Mouse (Mus musculus) embryonic stem cell, embryonic (primary cell): ENCODE results near the gene Hk3.

ENCODE experiments used
- CTCF ChIA-PET, 4 experiments: fragments of 300-600 bp in 2 of 4; fragments of 350-600 bp in 2 of 4; sonication (Branson Sonifier 250); formaldehyde crosslinking; loops; one replicate each; lab custom pipeline; 2022; ENCODE audit warnings: inconsistent platforms in 2 of 4; lab: Charles Lee
- POLR2A ChIA-PET, 4 experiments: fragments of 300-600 bp in 2 of 4; fragments of 350-600 bp in 2 of 4; sonication (Branson Sonifier 250); formaldehyde crosslinking; loops; one replicate each; lab custom pipeline; 2022; ENCODE audit warnings: antibody characterized with exemption in 4 of 4, inconsistent platforms in 1 of 4; lab: Charles Lee

The Hk3 gene

DNA sequence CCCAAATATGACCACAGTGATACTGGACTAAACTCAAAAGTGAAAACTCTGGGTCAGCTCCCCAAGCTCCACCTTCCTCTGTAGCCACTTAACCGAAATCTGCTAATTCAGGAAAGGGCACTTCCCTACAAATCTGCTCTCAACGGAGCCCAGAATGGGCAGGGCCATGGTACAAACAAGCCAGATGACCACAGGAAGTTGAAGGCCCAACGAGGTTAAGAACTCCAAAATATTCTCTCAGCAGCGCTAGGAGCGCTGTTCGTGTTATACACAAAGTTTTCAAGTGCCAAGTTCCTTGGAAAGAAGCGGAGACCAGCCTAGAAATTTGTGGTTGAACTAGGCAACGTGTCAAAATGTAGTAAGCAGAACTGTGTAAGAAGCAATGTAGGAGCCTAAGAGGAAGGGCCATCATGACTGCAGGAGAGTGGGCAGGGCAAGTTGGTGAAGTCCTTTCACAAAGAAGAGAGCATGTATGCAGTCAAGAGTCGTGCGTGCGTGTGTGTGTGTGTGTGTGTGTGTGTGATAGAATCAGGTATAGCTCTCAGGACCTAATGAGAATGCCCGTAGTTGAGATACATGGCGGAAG is at the start of gene Hk3:
Gene Hk3 (minus strand): TSS at position 192 of the 586 bp plus-strand sequence.
- CTCF ChIA-PET = interaction anchor here (0.6 to 2.4 kb wide), 9 partner anchors 13 to 508 kb away, joined by 3 to 8 read pairs (median 3); partner anchors contain the start of gene Dok3 (in 1 of the 4)
- POLR2A ChIA-PET = interaction anchor here in 2 of 4 experiments (0.7 to 1.9 kb wide), 9 partner anchors 8 to 236 kb away, joined by 3 to 9 read pairs (median 3); partner anchors contain the start of gene Zfp346 (in 1 of the 2)

DNA sequence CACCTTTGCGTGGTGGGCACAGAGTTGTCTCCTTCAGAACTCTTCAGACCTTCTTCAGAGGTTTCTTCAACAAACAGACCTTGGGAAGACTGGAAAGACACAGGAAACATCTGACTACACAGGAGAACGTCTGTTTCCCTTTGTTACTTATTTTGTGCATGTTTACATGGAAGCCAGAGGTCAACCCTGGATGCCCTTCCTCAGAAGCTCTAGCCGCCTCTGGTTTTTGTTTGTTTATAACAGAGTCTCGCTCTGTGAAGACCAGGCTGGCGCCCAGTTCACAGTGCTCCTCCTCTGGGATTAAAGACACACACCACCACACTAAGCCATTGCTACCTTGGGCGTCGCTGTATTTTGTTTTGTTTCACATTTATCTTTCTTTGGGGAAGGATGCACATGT is 48.5 kb upstream of the Hk3 start:
- POLR2A ChIA-PET = interaction anchor here in 1 of 4 experiments (1.1 kb wide), 1 partner anchor 36 kb away, joined by 3 read pairs; no protein-coding TSS in a partner anchor
- CTCF ChIA-PET = interaction anchor here in 3 of 4 experiments (0.5 to 3.3 kb wide), 3 partner anchors 117 to 294 kb away, joined by 5 to 12 read pairs (median 11); no protein-coding TSS in a partner anchor

DNA sequence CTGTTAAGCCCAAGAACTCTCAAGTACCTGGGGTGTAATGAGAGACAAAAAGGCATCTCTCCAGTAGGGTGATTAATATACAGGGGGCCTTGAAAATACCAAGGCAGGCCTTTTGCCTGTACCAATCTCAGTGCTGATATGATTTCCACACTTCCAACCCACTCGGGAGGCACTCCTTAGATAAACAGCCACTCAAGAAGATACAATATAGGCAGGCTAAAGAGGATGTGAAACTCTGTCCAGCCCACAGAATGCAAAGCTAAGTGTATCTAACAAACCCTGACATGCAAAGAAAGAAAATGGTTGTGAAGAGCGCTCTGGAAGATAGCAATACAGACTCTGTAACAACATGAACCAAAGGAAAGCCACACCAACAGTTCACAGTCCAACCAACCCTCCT is 42.1 kb upstream of the Hk3 start:
- ChIA-PET CTCF (interaction anchor here in 1 of 4 experiments (0.6 kb wide), 1 partner anchor 173 kb away, joined by 3 read pairs; no protein-coding TSS in a partner anchor), POLR2A (interaction anchor here in 1 of 4 experiments (0.6 to 1.3 kb wide), 3 partner anchors 9 to 622 kb away, joined by 3 to 5 read pairs (median 4); no protein-coding TSS in a partner anchor)

DNA sequence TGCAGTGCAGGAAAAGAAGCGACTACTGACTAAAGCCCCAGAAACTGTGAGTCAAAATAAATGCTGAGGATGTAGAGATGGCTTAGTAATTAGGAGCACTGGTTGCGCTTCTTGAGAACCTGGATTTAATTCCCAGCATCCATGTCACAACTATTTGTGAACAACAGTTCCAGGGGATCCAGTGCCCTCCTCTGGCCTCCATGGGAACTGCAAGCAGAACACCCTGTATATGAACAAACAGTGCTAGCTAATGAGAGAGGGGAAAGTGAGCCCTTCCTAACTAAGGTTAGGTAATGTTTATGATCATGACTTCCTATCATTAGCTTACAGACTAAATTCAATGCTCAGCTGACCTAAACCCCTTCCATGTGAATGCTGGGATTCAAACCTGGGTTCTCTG is 36.9 kb upstream of the Hk3 start:
- CTCF ChIA-PET = interaction anchor here (0.6 to 1.9 kb wide), 11 partner anchors 12 to 292 kb away, joined by 3 to 19 read pairs (median 4); partner anchors contain the start of genes Sncb (in 1 of the 4) and Tspan17 (in 1 of the 4)
- POLR2A ChIA-PET = interaction anchor here in 1 of 4 experiments (0.8 kb wide), 1 partner anchor 259 kb away, joined by 3 read pairs; no protein-coding TSS in a partner anchor

DNA sequence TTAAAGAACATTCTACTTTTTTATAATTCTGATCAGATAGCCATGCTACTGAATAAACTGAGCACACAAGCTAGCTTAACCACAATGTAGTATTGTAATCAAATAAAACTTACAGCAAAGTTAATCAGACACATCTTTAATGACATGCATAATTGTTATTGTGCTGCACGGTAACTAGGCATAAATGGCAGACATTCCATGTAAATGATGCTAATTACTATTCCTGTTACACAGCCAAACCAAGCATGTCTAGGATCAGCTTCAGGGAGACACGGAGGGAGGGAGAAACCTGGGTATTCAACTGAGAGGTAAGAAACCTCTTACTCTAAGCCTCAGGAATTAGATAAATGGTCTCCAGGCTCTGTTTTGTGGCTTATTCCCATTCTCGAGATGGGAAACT is 26.5 kb upstream of the Hk3 start:
- ChIA-PET CTCF (no interaction called here), POLR2A (no interaction called here)

DNA sequence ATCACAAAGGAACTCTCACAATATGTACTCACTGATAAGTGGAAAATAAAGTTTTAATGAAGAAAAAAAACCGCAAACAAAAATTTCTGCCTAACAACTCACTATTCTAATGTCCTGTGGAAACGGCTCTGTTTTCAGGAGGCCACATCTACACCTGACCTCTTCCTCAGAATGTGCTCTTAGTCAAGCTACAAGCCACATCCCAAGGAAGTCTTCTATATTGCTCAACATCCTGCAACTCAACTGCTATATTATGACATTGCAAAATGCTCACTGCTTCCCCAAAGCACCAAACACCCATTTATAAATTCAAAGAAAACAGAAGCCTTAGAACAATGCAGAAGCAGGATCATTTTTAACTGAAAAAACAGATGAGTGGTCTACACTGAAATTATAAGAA is 18.8 kb upstream of the Hk3 start:
- ChIA-PET POLR2A (interaction anchor here in 1 of 4 experiments (1.5 kb wide), 1 partner anchor 18 kb away, joined by 3 read pairs; no protein-coding TSS in a partner anchor), CTCF (no interaction called here)

DNA sequence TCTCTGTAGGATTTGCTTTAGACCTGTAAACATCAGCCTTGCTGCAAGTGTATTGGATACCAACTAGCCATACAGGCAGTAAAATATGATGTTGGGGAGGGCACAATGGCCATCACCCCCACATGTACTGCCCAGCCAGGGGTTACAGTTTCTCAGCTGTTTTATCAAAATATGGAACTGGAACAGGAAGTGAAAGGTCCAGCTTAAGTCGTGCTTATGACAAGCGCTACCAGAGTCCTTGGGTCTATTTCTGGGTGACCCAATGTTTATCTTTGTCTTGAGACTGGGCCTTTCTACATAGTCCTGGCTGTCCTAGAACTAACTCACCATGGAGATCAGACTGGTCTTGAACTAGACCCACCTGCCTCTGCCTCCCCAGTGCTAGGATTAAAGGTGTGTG is 3.0 kb upstream of the Hk3 start:
- CTCF ChIA-PET = interaction anchor here in 1 of 4 experiments (0.5 kb wide), 1 partner anchor 200 kb away, joined by 7 read pairs; no protein-coding TSS in a partner anchor
- POLR2A ChIA-PET = no interaction called here

DNA sequence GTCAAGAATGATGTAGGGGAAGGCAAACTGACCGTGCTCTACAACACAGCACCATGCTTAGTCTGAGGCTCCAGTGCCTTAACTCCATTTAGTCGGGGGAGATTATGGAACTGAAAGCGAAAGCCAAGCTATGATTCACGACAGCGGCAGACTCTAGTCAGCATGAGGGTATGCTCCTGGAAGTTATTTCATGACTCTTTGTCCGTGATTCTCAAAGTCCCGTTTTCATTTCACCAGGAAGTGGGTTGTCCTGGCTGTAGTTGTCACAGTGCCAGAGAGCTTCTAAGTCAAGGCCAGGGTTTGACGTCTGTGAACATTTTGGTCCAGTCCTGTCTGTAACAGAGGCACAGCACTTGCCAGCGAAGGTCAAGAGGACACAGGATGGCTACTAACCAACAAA is 1.5 kb upstream of the Hk3 start:
- POLR2A ChIA-PET = interaction anchor here (0.8 to 1.9 kb wide), 13 partner anchors 8 to 240 kb away, joined by 3 to 9 read pairs (median 3); no protein-coding TSS in a partner anchor
- CTCF ChIA-PET = interaction anchor here in 3 of 4 experiments (0.5 to 2.4 kb wide), 10 partner anchors 11 to 230 kb away, joined by 3 to 8 read pairs (median 4); no protein-coding TSS in a partner anchor

DNA sequence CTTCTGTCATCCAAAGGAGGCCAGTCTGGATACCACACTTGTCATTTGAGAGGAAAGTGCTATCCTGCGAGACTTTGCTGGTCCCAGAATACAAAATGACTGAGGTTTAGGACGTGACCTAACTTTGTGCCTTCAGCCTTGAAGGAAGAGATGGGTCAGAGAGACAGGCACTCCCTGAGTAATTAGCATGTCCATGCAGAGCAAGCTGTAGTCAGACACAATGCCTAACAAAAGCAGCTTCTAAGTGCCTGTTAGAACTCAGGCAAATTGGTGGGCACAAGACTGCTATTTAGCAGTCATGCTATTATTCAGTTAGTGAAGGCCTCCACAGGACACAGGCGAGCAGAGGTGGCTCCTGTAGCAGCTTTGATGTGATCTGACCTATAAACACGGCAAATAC is 1.1 kb upstream of the Hk3 start:
- POLR2A ChIA-PET = interaction anchor here (0.5 to 1.9 kb wide), 20 partner anchors 9 to 1399 kb away, joined by 3 to 9 read pairs (median 3); partner anchors contain the start of gene Zfp346 (in 1 of the 4)
- CTCF ChIA-PET = interaction anchor here (0.5 to 2.4 kb wide), 17 partner anchors 10 to 863 kb away, joined by 3 to 8 read pairs (median 3); partner anchors contain the start of gene Dok3 (in 1 of the 4)

DNA sequence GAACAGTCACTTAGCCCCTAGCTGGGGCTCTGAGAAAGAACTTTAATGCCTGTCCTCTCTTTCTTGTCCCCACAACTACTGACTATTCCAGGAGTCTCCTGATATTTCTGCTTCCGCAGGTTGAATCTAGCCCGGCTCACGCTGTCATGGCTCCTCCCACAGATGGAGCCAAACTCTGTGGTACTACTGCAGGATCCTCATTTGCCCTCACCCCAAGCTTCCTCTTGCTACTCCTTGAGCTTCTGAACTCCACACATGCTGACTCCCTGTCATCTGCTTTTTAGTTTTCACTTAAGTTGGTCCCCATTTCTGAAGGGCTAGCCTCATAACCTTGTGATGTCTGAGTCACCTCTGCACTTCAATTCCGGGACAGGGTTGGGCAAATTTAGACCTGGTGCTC is 1.1 kb downstream of the Hk3 start:
- ChIA-PET CTCF (interaction anchor here in 2 of 4 experiments (1.1 to 1.5 kb wide), 3 partner anchors 176 to 220 kb away, joined by 3 to 7 read pairs (median 3); no protein-coding TSS in a partner anchor), POLR2A (no interaction called here)

DNA sequence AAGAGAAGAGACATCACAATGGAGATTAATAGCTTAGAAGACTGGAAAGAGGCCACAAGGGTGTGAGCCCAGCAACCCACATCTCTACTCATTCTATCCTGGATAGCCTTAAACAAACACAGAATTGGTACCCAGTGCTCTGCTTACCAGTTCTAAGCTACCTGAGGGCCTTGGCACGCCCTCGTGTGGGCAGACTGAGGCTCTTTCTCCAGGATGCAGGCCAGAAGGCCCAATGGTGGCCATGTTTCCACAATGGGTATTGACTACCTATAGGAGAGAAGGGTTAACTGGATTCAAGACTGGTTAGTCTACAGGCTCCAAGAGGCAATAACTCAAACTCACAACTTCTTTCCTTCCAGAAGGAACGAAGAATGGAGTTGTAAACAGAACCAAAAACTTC is 2.0 kb downstream of the Hk3 start:
- ChIA-PET POLR2A (interaction anchor here in 1 of 4 experiments (0.6 to 1.2 kb wide), 5 partner anchors 19 to 352 kb away, joined by 3 to 4 read pairs (median 4); partner anchors contain the start of gene Zfp346), CTCF (interaction anchor here in 3 of 4 experiments (0.6 to 2.0 kb wide), 11 partner anchors 10 to 224 kb away, joined by 3 to 12 read pairs (median 3); no protein-coding TSS in a partner anchor)

DNA sequence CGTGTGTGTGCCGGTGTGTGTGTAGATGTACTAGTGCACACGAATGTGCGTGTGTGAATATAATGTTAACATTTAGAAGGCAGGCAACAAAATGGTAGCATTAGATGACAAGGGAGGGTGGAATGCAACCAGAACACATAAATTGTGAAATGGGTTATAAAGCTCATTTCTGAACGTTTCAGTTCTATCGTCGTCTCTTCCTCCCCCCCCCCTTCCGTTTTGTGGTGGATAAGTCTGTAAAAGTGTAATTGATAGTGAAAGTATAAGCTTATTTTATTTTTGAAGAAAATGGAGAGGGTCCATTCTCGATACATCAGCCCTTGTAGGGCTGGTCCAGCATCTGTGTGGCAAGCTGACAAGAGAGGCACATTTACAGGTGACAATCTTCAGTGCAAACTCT is 2.5 kb downstream of the Hk3 start:
- ChIA-PET POLR2A (interaction anchor here in 1 of 4 experiments (0.6 to 1.2 kb wide), 5 partner anchors 18 to 222 kb away, joined by 3 to 4 read pairs (median 3); partner anchors contain the start of gene Zfp346), CTCF (interaction anchor here in 3 of 4 experiments (0.5 to 2.0 kb wide), 13 partner anchors 9 to 616 kb away, joined by 3 to 12 read pairs (median 3); partner anchors contain the start of gene Ddx46 (in 1 of the 3))

DNA sequence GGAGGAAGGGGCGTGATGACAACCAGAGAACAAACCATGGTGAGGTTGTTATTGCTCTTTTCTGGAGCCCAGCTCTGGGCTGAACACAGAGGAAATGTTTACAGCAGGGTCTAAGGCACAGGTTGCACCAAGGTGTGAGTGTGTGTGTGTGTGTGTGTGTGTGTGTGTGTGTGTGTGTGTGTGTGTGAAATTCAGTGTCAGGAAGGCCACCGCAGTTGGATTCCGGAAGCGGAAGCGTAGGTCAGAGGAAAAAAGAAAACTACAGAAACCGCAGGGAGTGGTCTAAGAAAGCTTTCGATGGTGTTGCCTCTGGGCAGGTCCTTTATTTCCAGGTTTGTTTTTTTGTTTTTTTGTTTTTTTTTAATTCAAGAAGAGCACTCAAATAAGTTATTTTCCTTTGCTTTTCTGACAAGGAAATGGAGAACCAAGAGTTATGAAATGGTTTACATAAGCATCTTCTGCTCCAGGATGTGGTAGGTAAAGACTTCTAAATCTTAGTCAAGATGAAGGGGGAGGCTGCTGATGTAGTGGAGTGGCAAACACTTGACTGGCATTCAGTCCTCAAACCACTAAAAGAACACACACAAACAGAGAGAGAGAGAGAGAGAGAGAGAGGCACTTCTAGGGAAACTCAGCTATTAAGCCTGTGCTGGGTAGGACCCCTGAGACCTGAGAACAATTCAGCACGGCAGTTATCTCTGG is 3.1 kb downstream of the Hk3 start:
- POLR2A ChIA-PET = interaction anchor here in 1 of 4 experiments (0.6 to 1.2 kb wide), 6 partner anchors 18 to 222 kb away, joined by 3 to 4 read pairs (median 3); partner anchors contain the start of gene Zfp346
- CTCF ChIA-PET = interaction anchor here in 3 of 4 experiments (0.5 to 2.0 kb wide), 13 partner anchors 9 to 617 kb away, joined by 3 to 12 read pairs (median 4); partner anchors contain the start of gene Ddx46 (in 1 of the 3)

DNA sequence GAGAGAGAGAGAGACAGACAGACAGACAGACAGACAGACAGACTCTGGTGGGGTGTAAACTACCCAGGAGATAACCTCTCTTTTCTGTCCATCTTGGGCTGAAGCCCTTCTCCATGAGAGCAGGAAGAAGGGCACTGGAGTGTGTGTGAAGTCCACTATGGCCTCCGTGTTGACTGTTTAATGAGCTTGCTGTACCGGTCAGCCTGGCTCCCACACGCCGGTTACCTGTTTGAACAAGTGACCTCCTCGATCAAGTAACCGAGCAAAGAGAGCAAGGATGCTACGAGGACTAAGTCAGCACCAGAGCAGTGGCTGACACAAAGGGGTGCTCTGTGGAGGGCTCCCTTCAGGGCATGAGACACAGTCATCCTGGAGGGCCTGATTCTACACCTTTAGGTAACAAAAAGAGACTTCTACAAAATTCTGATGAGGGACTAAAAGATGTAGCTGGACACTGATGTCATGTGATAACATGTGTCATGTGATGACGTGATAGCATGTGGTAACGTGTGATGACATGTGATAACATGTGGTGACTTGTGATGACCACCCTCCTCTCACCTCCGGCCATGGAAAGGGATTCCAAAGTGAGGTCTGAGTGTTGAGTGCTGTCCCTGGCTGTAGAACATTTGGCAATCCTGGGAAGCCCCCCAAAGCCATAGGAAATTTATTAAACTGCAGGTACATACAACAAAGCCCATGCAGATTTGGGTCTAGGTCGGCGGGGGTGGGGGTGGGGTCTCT is 3.9 kb downstream of the Hk3 start:
- ChIA-PET POLR2A (interaction anchor here in 1 of 4 experiments (0.7 to 1.6 kb wide), 2 partner anchors 14 to 63 kb away, joined by 3 read pairs; no protein-coding TSS in a partner anchor), CTCF (interaction anchor here in 3 of 4 experiments (0.6 to 2.0 kb wide), 7 partner anchors 53 to 317 kb away, joined by 3 to 12 read pairs (median 4); no protein-coding TSS in a partner anchor)

DNA sequence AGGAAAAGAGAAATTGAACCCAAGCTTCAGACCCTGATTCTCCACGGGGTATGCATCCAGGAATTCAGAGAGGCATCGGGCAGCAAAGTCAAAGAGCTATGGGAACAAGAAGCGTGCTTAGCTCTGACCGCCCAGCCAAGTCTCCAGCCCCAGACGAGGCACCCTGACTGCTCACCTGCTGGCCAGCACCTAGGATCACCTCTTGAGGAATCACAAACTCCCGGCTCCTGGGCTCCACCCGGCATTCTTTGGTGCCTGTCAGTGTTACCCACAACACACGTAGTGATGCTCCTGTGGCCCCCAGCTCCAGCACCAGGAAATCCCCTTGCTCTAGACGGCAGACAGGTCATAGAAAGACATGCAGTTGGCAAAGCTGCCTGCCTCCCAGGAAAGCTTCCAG is 6.7 kb downstream of the Hk3 start:
- CTCF ChIA-PET = interaction anchor here (0.6 to 2.8 kb wide), 9 partner anchors 44 to 256 kb away, joined by 3 to 9 read pairs (median 3); no protein-coding TSS in a partner anchor
- POLR2A ChIA-PET = interaction anchor here in 2 of 4 experiments (0.6 to 3.4 kb wide), 4 partner anchors 7 to 381 kb away, joined by 4 to 9 read pairs (median 6); partner anchors contain the start of gene Hk3 (in 1 of the 2)

DNA sequence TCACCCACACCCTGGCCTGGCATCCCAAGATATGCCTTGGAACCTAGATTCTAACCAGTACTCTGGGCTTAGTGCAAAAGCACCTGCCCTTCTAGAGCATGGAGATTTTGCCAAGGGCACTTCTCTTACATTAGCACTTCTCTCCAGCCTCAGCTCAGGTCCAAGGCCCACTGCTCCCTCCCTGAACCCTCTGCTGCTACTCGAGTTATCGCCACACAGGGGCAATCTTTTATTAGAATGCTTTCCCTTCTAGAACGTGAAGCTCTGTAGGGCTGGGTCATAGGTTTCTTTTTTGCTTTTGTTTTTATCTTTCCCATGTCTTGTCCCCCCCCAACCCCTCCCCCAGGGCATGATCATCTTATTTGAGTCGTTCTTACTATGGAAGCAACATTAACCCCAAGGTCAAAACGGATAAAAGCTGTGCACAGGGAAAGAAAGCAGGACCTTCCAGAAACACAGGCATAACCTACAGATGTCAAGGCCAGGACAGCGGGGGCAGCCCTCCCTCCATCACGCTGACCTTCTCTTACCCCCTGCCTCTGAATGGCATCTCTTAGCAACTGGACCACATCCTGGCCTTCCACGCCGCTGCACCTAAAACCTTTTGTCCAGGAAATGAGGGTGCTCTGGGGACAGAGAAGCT is 7.4 kb downstream of the Hk3 start:
- POLR2A ChIA-PET = interaction anchor here in 2 of 4 experiments (0.6 to 3.4 kb wide), 7 partner anchors 8 to 382 kb away, joined by 3 to 9 read pairs (median 4); partner anchors contain the start of genes Hk3 (in 1 of the 2) and Zfp346 (in 1 of the 2)
- CTCF ChIA-PET = interaction anchor here (0.6 to 2.8 kb wide), 11 partner anchors 44 to 255 kb away, joined by 3 to 9 read pairs (median 3); no protein-coding TSS in a partner anchor
